Mouse (Mus musculus) cortical plate, adult 2 months (tissue): Measurements from ENCODE around the gene Olfr686.

ENCODE experiments used
- CTCF ChIP-seq: fragments of 200-500 bp; IDR thresholded peaks from 2 replicates; pipeline ENCODE4 v1.5.1; 2011; ENCODE audit warnings: mild to moderate bottlenecking, control low read depth, low read length; ENCODE audit not compliant: insufficient read depth; ENCODE audit errors: extremely low read depth
- POLR2A ChIP-seq: fragments of 200-500 bp; IDR thresholded peaks from 2 replicates; pipeline ENCODE4 v1.6.1; 2011; ENCODE audit warnings: mild to moderate bottlenecking, low read length, control low read depth; ENCODE audit not compliant: insufficient read depth; ENCODE audit errors: extremely low read depth

GRCm38 (mm10) chr7:105226703-105227102 is 19.4 kb upstream of the Olfr686 start:
- TF ChIP-seq POLR2A = no peak
- no peak for TF ChIP-seq CTCF
